Mouse (Mus musculus) megakaryocyte, embryonic 14.5 days (primary cell): ENCODE data around the gene Ltb4r1.

Experiments
- FLI1 ChIP-seq: IDR thresholded peaks from 2 replicates; pipeline ENCODE4 v1.6.1; 2012; ENCODE audit warnings: low read length, inconsistent platforms, mixed read lengths
- GATA1 ChIP-seq: IDR thresholded peaks from 3 replicates; pipeline ENCODE4 v1.6.1; 2012; ENCODE audit warnings: mixed read lengths, low read length, inconsistent platforms, borderline replicate concordance

GRCm38 (mm10) chr14:55777806-55778205 lies 12.0 kb downstream of the Ltb4r1 start:
- TF ChIP-seq GATA1 (no peak), FLI1 (no peak)
